10 mouse cellular contexts compared by ENCODE assay signal in the genomic region with DNA sequence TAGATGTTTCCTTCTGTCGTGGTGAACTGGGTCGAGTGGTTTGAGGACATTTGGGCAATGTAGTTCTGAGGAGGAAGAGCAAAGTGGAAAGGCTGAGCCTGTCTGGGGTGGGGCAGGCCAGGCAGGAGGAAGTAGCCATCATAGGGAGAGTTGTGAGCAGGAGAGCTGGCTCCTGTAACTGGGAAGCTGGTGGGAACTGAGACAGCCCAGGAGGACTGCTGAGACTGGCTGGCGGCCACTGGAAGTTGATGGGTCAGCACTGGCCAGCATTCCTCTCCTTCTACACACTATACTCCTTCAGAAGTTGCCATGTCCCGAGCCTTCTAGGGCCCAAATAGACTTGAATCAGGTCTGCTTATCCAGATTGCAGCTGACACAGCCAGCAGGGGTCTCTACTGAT. TPM values are rescaled to one million over a fixed set of nuclear protein-coding genes. Genes with fewer than 3 reads are reported as not detected.
DNase-seq lines count a peak whose midpoint lies in the region; ATAC-seq and TF ChIP-seq lines count a peak whose summit lies in the region.
"Had no signal": no experiment of that assay in that cellular context is flagged by ENCODE, and none has a peak within 500 bp of the region (broad histone marks: within the 10 kb centered on the region; RNA-seq: fewer than 3 reads in every experiment).

No protein-coding gene starts in this region.

- H3K4me1 ChIP-seq in liver, embryonic 13.5 days (replicated peaks): peaks cover 44% of the 10 kb centered on the region
- peaks cover 15% of the 10 kb centered on the region for H3K4me1 ChIP-seq in cerebellum, adult 2 months (ENCODE audit: control insufficient read depth, insufficient read depth, low read length)

- WGBS in liver, embryonic 13.5 days (ENCODE audit: insufficient replicate concordance): 33% methylated on average over 4 of the region's 4 CpGs
- 42% methylated on average over 4 of the region's 4 CpGs for WGBS in cerebellum, adult 2 months

- H3K4me3 ChIP-seq in liver, embryonic 13.5 days (replicated peaks): no peak overlapping the region
- no peak overlapping the region for H3K4me3 ChIP-seq in cerebellum, adult 2 months (replicated peaks; ENCODE audit: insufficient read depth, low read depth, low read length)
- H3K4me3 ChIP-seq: forebrain, embryonic 15.5 days had no signal

- H3K27me3 ChIP-seq in liver, embryonic 13.5 days: no peaks in the 10 kb centered on the region
- H3K27me3 ChIP-seq in cerebellum, adult 2 months (ENCODE audit: control insufficient read depth, insufficient read depth, low read length): no peaks in the 10 kb centered on the region
- H3K27me3 ChIP-seq: forebrain, embryonic 15.5 days had no signal

- peak overlapping the region; percentile 2; the same call in 1 of the 2 replicates for H3K27ac ChIP-seq in liver, embryonic 13.5 days
- no peak overlapping the region for H3K27ac ChIP-seq in cerebellum, adult 2 months (ENCODE audit: insufficient read depth, low read length)
- H3K27ac ChIP-seq: forebrain, embryonic 15.5 days had no signal

- peak; percentile 24 for DNase-seq in cerebellum, adult 9-11 months
- no peak for DNase-seq in cerebellum, adult 11-12 months
- DNase-seq in urinary bladder, postnatal 14 days (ENCODE audit: low spot score): peak; percentile 27
- DNase-seq in urinary bladder, postnatal 25 days (ENCODE audit: low spot score): no peak
- no peak for DNase-seq in liver, embryonic 13.5 days
- DNase-seq in spleen, postnatal 4 days (ENCODE audit: low spot score in 2 of 2): no peak
- DNase-seq in cerebellum, adult 2 months: no peak
- DNase-seq: layer of hippocampus, postnatal 36 days had no signal

- ATAC-seq in liver, embryonic 13.5 days (ENCODE audit: low read depth): no peak
- ATAC-seq in activated CD4-positive, CD25-positive, alpha-beta regulatory T cell, adult 4 months: no peak
- ATAC-seq: forebrain, embryonic 15.5 days had no signal

- TF ChIP-seq POLR2A in cerebellum, adult 2 months (IDR thresholded peaks at IDR 0.05; ENCODE audit: borderline replicate concordance, insufficient read depth, low read length): no peak

- H3K4me2 ChIP-seq in liver, embryonic 13.5 days: peak overlapping the region; percentile 82
- H3K4me2 ChIP-seq: forebrain, embryonic 15.5 days had no signal

- H3K9ac ChIP-seq in liver, embryonic 13.5 days: peak overlapping the region; percentile 35
- H3K9ac ChIP-seq: forebrain, embryonic 15.5 days had no signal

- H3K36me3 ChIP-seq in liver, embryonic 13.5 days: peaks cover 42% of the 10 kb centered on the region

- TF ChIP-seq CTCF in cerebellum, adult 2 months (IDR thresholded peaks at IDR 0.05; ENCODE audit: borderline replicate concordance, insufficient read depth, low read depth, low read length): no peak

- no peaks in the 10 kb centered on the region for H3K9me3 ChIP-seq in liver, embryonic 13.5 days (replicated peaks)
- H3K9me3 ChIP-seq: forebrain, embryonic 15.5 days had no signal

RNA-seq across cellular contexts. Expression of gene Tomt, which starts 2.2 kb away (rescaled TPM):
- polyA plus RNA-seq in liver, embryonic 13.5 days (2015; fragmentation: Nextera tagmentation; extraction: Ambion mirVana): 0.15 and 0.21 TPM in 2 replicates
- polyA plus RNA-seq in activated CD4-positive, CD25-positive, alpha-beta regulatory T cell, adult 4 months (2017; shearing (Covaris generic)): under 1 TPM in 1 of 2 experiments, not detected in 1; 0.46 TPM
- 0.13 and 0.21 TPM in 2 replicates for polyA plus RNA-seq in cerebellum, adult 2 months (2012; rRNA removed)

RNA-seq across cellular contexts. Expression of gene Lamtor1, which starts 2.7 kb away (rescaled TPM):
- polyA plus RNA-seq in liver, embryonic 13.5 days (2015; fragmentation: Nextera tagmentation; extraction: Ambion mirVana): 75.2 and 76.5 TPM in 2 replicates
- 100 to 1,000 TPM; 127 to 131 TPM for polyA plus RNA-seq in activated CD4-positive, CD25-positive, alpha-beta regulatory T cell, adult 4 months (2017; shearing (Covaris generic))
- 197 and 210 TPM in 2 replicates for polyA plus RNA-seq in cerebellum, adult 2 months (2012; rRNA removed)

RNA-seq across cellular contexts. Expression of gene Lrrc51, which starts 25.3 kb away (rescaled TPM):
- polyA plus RNA-seq in liver, embryonic 13.5 days (2015; fragmentation: Nextera tagmentation; extraction: Ambion mirVana): 2.1 TPM in 2 replicates
- polyA plus RNA-seq in activated CD4-positive, CD25-positive, alpha-beta regulatory T cell, adult 4 months (2017; shearing (Covaris generic)): 1 to 10 TPM; 1.8 to 2.0 TPM
- 10.2 and 12.4 TPM in 2 replicates for polyA plus RNA-seq in cerebellum, adult 2 months (2012; rRNA removed)

RNA-seq across cellular contexts. Expression of gene Numa1, which starts 25.5 kb away (rescaled TPM):
- polyA plus RNA-seq in liver, embryonic 13.5 days (2015; fragmentation: Nextera tagmentation; extraction: Ambion mirVana): 24.5 and 30.7 TPM in 2 replicates
- polyA plus RNA-seq in activated CD4-positive, CD25-positive, alpha-beta regulatory T cell, adult 4 months (2017; shearing (Covaris generic)): 10 to 100 TPM; 59.1 to 76.8 TPM
- polyA plus RNA-seq in cerebellum, adult 2 months (2012; rRNA removed): 89.0 and 97.5 TPM in 2 replicates

RNA-seq across cellular contexts. Expression of gene Folr1, which starts 37.8 kb away (rescaled TPM):
- 0.38 and 0.41 TPM in 2 replicates for polyA plus RNA-seq in liver, embryonic 13.5 days (2015; fragmentation: Nextera tagmentation; extraction: Ambion mirVana)
- not detected for polyA plus RNA-seq in activated CD4-positive, CD25-positive, alpha-beta regulatory T cell, adult 4 months (2017; shearing (Covaris generic))
- polyA plus RNA-seq in cerebellum, adult 2 months (2012; rRNA removed): 8.0 and 18.5 TPM in 2 replicates

Comparison
In these comparisons a context has a peak if more than half of its experiments do, and no peak if none do; other contexts are left out.
1. DNase-seq: peak in cerebellum, adult 9-11 months (single experiment) and urinary bladder, postnatal 14 days (single experiment); none in cerebellum, adult 11-12 months (single experiment), urinary bladder, postnatal 25 days (single experiment), liver, embryonic 13.5 days (single experiment), spleen, postnatal 4 days (0 of 2) and cerebellum, adult 2 months (0 of 2).